Mouse (Mus musculus) urinary bladder, postnatal 36 days (tissue): ENCODE measurements at regions not wholly inside any gene's neighbourhood (a gene's known extent, or its start where the extent isn't known, plus 50 kb on each side); places are given as distances from the start of the nearest gene placed in this dataset.
A peak's percentile ranks its signal among the peaks of the same experiment; 100 is the strongest.

Experiments used
- DNase-seq, 2 experiments: peaks; one replicate each; pipeline ENCODE4 v3.0.0; 2022; ENCODE audit warnings: low spot score in 2 of 2, mixed read lengths in 1 of 2

DNA sequence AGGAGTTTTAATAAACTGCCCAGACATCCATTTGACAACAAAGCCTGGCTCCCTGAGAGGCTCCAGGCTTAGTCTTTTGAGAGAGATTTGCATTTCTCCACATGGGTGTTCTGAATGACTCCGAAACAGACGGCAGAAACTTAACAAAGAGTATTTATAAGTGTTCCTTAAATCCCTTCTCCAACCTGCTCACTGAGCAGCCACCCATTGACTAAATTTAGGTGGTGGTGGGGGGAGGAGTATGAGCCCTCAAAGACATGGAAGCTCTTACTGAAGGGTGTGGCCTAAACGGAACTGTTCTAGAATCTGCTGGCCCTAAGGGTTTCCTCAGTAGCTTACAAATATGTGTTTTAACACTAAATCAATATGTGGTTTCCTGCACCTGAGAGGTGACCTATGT lies 158.5 kb downstream of the Dyrk2 start:
- DNase-seq: no peak

- DNase-seq: no peak
Measured at GRCm38 (mm10) chr10:118711951-118712350, 158.1 kb downstream of the Dyrk2 start.

GRCm38 (mm10) chr10:118712951-118713350 lies 157.1 kb downstream of the Dyrk2 start:
- no peak for DNase-seq

GRCm38 (mm10) chr10:118714179-118714581 lies 155.8 kb downstream of the Dyrk2 start:
- no peak for DNase-seq

GRCm38 (mm10) chr10:118714595-118714994 lies 155.4 kb downstream of the Dyrk2 start:
- no peak for DNase-seq

DNA sequence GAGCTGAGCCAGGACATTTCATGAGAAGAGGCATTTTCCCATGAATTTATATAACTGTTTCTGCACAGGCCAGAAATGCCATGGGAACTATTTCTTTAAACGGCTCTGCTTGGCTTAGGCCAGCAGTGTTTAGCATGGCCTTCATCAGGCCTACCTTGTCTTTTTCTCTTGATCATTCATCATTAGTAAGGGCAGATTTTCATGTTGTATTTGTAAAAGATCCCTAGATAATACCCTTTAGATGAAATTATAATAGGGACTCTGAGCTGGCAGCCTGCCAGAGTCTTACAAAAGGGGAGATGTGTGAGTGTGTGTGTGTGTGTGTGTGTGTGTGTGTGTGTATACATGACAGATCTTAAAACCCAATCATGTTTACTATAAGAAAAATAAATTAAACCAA lies 149.4 kb downstream of the Dyrk2 start:
- DNase-seq: no peak

- no peak for DNase-seq
Measured at GRCm38 (mm10) chr10:118722132-118722551, 147.9 kb downstream of the Dyrk2 start.

DNA sequence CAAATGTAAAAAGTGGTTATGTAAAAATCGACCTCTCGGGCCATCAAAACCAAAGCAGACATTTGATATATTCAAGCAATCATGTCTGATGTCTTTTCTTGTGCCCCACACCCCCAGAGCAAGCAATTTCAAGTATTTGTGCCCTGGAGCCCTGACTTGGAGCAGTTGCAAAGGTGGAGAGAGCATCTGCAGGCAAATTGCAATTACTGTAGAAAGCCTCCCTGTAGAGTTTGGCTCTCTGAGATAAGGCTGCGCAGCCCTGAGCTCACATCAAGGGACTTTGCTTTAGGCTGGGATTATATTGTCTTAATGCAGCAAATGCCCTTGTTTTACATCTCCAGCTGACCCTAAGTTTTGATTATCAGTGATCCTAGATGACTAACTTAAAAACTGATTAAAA lies 147.3 kb downstream of the Dyrk2 start:
- DNase-seq: no peak

DNA sequence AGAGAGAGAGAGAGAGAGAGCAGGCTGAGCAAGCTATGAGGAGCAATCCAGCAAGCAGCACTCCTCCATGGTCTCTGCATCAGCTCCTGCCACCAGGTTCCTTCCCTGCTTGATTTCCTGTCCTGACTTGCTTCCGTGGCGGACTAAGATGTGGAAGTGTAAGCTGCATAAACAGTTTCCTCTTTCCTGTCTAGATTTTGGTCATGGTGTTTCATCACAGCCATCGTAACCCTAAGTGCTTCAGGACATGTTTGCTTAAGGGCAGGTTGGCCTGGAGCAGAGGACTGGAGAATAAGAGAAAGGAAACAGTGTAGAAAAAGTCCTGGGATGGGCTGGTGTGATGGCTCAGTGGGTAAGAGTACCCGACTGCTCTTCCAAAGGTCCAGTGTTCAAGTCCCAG lies 133.9 kb downstream of the Dyrk2 start:
- no peak for DNase-seq

- DNase-seq: no peak
Measured at GRCm38 (mm10) chr10:118737064-118737463, 132.9 kb downstream of the Dyrk2 start.

GRCm38 (mm10) chr10:118739849-118740481 lies 130.0 kb downstream of the Dyrk2 start:
- DNase-seq: no peak

DNA sequence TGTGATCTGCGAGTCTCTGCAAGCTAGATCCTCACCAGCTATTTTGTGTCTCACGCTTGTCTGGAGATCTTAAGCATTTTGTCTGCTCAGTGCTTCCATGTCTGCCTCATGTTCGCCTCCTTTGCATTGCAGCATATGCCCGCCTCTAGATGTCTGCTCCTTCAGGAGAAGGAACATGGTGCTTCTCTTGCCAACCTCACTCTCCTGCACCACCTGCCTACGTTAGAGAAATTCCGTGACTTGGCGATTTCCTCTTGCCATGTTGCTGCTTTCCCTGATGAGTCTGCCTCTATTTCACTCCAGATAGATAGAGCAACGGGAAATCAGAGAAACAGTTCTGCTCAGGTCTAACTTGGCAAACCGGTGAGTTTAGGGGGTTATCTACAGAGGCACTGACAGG lies 126.2 kb downstream of the Dyrk2 start:
- DNase-seq: no peak

DNA sequence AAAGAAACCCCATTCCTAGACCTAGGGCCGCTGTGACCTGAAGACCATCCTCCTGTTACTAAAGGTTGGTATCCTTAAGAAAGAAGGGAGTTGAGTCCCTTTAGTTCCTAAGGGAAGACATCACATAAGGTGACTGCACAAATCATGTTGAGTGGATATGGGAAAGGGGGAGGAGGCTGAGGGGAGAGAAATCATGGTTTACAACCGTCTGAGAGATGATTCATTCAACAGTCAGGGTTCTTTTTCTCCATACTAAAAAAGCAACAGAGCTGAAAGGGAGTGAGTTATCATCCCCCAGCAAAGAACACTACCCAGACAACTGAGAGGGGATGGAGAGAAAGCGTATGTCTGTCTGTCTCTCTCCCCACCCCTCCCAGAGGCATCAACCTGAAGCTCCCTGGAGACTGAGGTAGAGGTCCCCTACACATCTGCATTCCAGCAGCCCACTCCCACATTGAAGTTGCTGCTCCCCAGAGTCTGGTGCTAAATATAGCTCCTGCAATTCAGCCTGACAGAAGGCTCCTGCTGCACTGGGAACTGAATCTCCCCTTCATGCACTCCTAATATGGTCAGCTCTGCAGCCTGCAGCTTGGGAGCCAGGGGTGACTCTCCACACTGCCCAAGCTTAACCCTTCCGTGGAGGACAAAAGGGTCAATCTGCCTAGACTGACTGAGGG lies 123.2 kb downstream of the Dyrk2 start:
- DNase-seq: no peak

DNA sequence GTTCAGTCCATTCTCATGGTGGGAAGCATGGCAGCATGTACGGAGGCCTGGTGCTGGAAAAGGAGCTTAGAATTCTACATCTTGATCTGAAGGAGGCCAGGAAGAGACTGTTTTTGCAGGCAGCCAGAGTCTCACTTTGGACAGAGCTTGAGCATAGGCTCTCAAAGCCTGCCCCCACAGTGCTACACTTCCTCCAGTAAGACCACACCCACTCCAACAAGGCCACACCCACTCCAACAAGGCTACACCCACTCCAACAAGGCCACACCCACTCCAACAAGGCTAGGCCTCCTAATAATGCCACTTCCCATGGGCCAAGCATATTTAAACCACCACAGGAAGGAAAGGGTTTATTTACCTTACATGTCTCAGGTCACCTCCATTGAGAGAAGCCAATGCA lies 121.0 kb downstream of the Dyrk2 start:
- DNase-seq: no peak

DNA sequence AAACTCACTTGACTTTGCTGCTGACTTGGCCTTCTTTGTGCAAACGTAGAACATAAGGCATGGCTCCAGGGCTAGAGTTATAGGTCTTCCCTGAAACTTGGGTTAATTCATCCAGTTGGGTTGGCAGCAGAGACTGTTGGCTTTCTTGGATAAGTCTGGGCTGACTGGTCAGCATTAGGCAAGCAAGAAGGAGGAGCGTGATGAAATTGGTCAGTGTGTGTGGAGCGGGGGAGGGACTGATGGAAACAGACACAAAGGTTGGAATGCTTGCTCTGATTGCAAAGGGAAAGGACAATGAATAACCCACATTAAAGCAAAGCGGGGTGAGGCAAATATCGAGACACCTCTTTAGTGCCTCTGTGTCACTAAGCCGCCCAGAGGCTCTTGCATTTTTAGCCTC lies 120.3 kb downstream of the Dyrk2 start:
- peak in 1 of 2 experiments; percentile 53 for DNase-seq

- DNase-seq: peak in 1 of 2 experiments; percentile 38
Measured at GRCm38 (mm10) chr10:118751110-118751509, 118.9 kb downstream of the Dyrk2 start.

- DNase-seq: no peak
Measured at GRCm38 (mm10) chr10:118753061-118753775, 116.8 kb downstream of the Dyrk2 start.

DNA sequence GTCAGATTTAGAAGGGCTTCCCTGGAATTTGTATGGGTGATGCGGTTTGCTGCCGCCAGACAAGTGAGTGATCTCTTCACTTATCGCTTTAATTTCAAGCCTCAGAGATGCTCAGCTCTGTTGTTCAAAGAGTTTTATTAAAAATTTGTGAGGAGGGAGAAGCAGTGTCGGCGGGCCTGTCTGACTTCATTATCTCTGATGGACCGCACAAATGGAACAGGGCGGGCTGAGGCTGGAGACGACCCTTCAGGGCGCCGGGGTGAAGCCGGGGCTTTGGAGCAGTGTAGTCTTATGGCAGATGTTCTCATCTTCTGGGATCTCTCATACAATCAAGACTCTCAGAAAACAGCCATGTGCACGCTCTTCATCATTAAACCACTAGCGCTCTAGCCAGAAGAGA lies 115.2 kb downstream of the Dyrk2 start:
- DNase-seq: no peak

DNA sequence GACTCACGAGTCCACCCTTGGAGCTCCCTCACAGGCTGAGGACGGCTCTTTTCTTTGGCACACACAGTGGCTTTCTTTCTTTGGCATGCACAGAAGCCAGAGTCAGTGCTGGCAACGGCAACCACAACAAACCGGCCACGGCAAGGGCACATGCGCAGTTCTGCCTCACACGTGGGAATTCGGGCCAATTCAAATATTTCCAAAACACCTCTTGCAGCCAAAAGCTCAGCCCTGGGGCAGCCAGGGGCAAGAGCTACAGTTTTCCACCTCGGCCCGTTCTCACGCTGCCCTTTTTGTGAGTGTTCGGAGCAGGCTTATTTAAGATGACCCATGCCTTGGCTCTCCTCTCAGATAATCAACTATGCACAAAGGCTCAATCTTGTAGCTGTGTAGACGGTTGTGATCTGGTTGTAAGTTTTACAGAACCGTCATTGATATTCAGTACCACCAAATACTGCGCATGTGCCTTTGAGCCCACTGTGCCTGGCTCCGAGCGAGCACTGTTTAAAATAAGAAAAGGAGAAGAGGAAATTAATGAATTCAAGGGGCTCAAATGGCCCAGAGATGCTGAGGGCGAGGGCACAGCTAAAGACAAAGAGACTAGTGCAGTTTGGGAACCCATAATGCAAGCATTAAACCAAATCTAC lies 111.1 kb downstream of the Dyrk2 start:
- DNase-seq: peak in 1 of 2 experiments; percentile 62

- DNase-seq: no peak
Measured at GRCm38 (mm10) chr10:118760441-118760840, 109.6 kb downstream of the Dyrk2 start.

- peak in 1 of 2 experiments; percentile 41 for DNase-seq
Measured at GRCm38 (mm10) chr10:118761101-118761868, 108.7 kb downstream of the Dyrk2 start.

DNA sequence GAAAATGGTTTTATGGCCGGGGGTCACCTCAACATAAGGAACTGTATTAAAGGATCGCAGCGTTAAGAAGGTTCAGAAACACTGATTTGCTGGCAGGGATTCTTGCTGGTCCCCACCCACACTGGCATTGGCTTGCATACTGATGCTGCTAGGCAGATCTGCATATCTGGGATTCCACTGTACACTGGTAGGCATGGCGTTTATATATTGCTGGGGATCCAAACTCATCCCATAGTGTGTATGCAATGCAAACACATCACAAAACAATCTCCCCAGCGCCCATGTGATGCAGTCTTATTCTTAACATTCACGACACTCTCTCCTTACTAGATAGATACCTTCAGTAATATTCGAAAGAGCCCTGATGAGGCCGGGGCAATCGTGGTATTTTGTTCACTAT lies 105.0 kb downstream of the Dyrk2 start:
- no peak for DNase-seq
